Mouse (Mus musculus) liver, embryonic 18 days (tissue): ENCODE data around the gene Ncapd2. TPM values are rescaled to one million over a fixed set of nuclear protein-coding genes. Genes with fewer than 3 reads are reported as not detected.

Experiments used
- polyA plus RNA-seq: library from polyadenylated mRNA; depleted of rRNA; stranded (reverse); fragments of >200 nt; gene quantifications from 2 replicates; pipeline ENCODE4 v1.2.3, GENCODE M21; 2012; rRNA removed

Ncapd2 gene
- 60.5 and 72.0 TPM in 2 replicates for polyA plus RNA-seq

GRCm38 (mm10) chr6:125191332-125192015, at the start of gene Ncapd2, which contains the start of gene Mrpl51:
Ncapd2 (minus strand) TSS chr6:125191701.
Mrpl51 (plus strand) TSS chr6:125191801.

GRCm38 (mm10) chr6:125236782-125237181, 45.3 kb upstream of the Ncapd2 start, which contains the start of gene Cd27:
Cd27 (minus strand) TSS chr6:125237010.

DNA sequence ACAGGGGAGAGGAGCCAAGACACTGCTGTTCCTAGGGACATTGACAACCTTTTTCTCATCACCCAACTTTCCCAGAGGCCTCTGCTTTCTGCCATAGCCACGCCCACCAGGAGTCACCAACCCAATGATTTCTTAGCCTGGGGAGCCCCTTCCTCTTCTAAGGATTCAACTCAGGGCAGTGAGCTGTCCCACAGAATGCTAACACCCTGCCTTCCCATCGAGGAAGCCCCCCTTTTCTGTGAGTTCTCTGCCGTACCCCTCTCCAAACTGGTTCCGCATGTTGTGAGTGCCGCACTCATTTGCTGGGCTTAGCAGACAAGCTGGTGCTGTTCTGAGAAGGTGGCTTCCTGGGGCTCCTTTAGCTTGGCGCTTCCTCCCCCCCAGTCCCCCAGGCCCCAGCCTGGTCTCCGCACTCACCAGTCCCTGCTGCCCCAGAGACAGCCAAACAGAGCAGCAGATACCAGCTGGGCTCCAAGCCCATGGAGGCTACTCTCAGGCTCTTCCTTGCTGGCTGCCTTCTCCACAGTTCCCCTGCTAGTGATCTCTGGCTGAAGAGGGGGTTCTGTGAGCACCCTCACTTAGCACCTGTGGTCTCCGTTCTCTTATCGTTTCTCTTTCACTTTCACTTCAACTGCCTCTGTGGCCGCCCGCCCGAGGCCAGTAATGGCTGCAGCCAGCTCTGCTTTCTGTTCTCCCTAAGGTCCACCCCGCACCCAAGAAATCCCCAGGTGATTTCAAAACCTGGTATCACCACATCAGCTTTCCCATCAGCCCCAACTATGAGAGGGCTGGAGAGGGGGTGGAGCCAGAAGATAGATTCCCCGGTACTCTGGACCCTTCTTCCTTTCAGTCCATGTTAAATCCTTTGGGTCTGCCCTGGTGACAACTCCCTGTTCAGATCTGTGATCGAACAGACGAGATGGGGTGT, 39.9 kb upstream of the Ncapd2 start, which contains the start of gene Tapbpl:
TSS of gene Tapbpl (minus strand) at position 744 of the 928 bp plus-strand sequence.

DNA sequence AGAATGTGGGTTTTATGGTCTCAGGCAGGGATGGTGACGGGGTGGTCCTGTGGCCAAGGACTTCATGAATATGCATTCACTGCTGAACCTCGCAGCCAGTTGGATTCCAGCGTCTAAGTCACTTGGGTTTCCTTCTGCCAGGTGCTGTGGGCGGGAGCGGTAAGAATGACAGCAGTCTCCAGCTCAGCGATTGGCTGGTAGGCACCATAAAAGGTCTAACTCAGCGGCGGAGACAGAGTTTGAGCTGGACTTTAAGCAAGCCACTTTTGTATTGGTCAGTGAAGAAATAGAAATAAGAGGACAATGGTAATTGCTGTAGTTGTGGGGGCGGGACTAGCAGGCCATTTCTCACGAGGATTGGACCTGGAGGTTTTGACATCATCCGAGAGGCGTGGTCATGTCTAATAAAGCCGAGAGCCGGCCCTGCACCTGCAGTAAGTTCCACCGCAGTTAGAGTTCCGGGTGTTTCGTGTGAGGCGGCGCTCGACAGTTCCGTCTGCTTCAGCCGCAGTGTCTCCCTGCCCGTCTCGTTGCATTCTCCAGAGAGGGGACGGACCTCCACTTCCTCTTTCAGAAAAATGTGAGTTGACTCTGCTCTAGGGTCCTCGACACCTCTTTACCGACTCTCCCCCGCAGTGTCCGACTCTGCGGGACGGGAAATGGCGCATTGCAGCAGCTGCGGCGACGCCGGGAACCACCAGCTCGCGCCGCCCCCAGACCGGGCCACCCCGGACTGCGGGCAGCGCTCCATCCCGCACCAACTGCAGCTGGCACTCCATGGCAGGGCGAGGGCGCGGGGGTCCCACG, 23.9 kb upstream of the Ncapd2 start, which contains the start of gene Vamp1:
TSS of gene Vamp1 (plus strand) at position 404 of the 807 bp plus-strand sequence.

GRCm38 (mm10) chr6:125166051-125166751, 25.3 kb downstream of the Ncapd2 start, which contains the start of gene Gapdh:
Gapdh (minus strand) TSS chr6:125166467.

GRCm38 (mm10) chr6:125145001-125145400, 46.5 kb downstream of the Ncapd2 start, which contains the start of gene Iffo1:
Iffo1 (plus strand) TSS chr6:125145241.

DNA sequence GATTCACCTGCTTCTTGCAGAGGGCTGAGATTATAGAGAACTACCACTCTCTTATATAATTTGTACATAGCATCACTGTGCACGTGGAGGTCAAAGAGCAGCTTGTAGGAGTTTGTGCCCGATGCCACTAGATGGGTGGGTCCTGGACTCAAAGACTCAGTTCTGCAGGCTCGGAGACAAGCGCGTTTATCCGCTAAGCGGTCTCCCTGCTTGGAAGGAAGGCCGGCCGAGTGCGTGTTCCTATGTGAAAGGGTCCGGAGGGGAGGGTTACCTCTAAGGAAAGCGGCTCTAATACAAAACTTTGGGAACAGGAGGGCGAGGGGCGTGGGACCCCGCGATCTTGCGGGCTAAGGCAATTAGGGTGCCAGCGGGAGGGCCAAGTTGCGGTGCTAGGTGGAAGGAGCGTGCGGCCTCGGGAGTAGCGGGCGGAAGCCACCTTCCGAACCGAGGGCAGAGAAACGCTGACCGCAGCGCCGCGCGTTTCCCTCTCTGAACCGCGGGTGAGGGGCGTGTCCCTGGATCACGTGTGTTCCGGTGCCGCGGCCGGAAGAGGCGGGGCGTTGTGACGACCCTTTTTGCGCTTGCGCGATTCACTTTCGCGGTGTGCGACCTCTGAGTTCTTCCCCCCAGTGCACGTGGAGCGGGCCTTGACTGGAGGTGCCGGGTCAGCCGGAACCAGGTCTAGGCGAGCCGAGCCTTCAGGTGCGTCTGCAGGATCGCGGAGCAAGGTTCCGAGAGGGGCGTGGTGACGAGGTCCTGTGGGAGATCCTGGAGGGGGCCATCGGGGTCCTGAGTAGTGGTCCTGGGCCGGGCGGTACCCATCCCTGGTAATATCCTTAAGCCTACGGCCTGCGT, 60.0 kb downstream of the Ncapd2 start, which contains the start of gene Nop2:
TSS of gene Nop2 (plus strand) at position 608 of the 855 bp plus-strand sequence.

Other genes with a start within 250 kb of the Ncapd2 start
- gene Cops7a, start 226.2 kb downstream of the Ncapd2 start, polyA plus RNA-seq = 58.9 and 63.0 TPM in 2 replicates
- 0.04 and 0.06 TPM in 2 replicates for gene Pianp, start 195.0 kb downstream of the Ncapd2 start, polyA plus RNA-seq
- gene Zfp384, start 182.6 kb downstream of the Ncapd2 start, polyA plus RNA-seq = 18.4 and 20.2 TPM in 2 replicates
- 22.3 and 26.4 TPM in 2 replicates for gene Ing4, start 151.9 kb downstream of the Ncapd2 start, polyA plus RNA-seq
- 3.3 and 4.0 TPM in 2 replicates for gene Acrbp, start 142.0 kb downstream of the Ncapd2 start, polyA plus RNA-seq
- gene Lpar5, start 123.8 kb downstream of the Ncapd2 start, polyA plus RNA-seq = 1.1 and 1.4 TPM in 2 replicates
- 17.0 and 20.2 TPM in 2 replicates for gene Chd4, start 95.7 kb downstream of the Ncapd2 start, polyA plus RNA-seq
- gene Nop2, start 59.8 kb downstream of the Ncapd2 start, polyA plus RNA-seq = 16.0 and 17.2 TPM in 2 replicates
- 5.6 and 7.2 TPM in 2 replicates for gene Iffo1, start 46.5 kb downstream of the Ncapd2 start, polyA plus RNA-seq
- gene Gapdh, start 25.2 kb downstream of the Ncapd2 start, polyA plus RNA-seq = 2,795 and 3,480 TPM in 2 replicates
- 51.4 and 53.4 TPM in 2 replicates for gene Mrpl51, start 100 bp upstream of the Ncapd2 start, polyA plus RNA-seq
- gene Vamp1, start 23.9 kb upstream of the Ncapd2 start, polyA plus RNA-seq = 5.1 and 6.2 TPM in 2 replicates
- 15.6 and 17.1 TPM in 2 replicates for gene Tapbpl, start 40.2 kb upstream of the Ncapd2 start, polyA plus RNA-seq
- 0.64 and 0.66 TPM in 2 replicates for gene Cd27, start 45.3 kb upstream of the Ncapd2 start, polyA plus RNA-seq
- gene Tuba3a, start 94.3 kb upstream of the Ncapd2 start, polyA plus RNA-seq = not detected in 2 replicates
- gene Ltbr, start 122.2 kb upstream of the Ncapd2 start, polyA plus RNA-seq = 17.3 and 17.8 TPM in 2 replicates
- gene Scnn1a, start 129.0 kb upstream of the Ncapd2 start, polyA plus RNA-seq = 1.0 and 1.1 TPM in 2 replicates
- gene Tnfrsf1a, start 157.7 kb upstream of the Ncapd2 start, polyA plus RNA-seq = 35.6 and 36.2 TPM in 2 replicates
- gene Plekhg6, start 189.1 kb upstream of the Ncapd2 start, polyA plus RNA-seq = 0.77 and 1.1 TPM in 2 replicates